Mouse (Mus musculus) C2C12 (cell line): ENCODE results near the gene Aes. TPM values are rescaled to one million over a fixed set of nuclear protein-coding genes. Genes with fewer than 3 reads are reported as not detected.

ENCODE experiments used
- H3K27me3 ChIP-seq: one replicate; pipeline ENCODE4 v1.6.1; 2011; ENCODE audit not compliant: control insufficient read depth, insufficient read depth, insufficient read length
- H3K36me3 ChIP-seq: one replicate; pipeline ENCODE4 v1.6.1; 2011; ENCODE audit not compliant: control insufficient read depth, insufficient read depth
- H3K4me3 ChIP-seq: one replicate; pipeline ENCODE4 v1.5.1; 2011; ENCODE audit warnings: mild to moderate bottlenecking, control low read depth; ENCODE audit not compliant: poor library complexity, insufficient read depth, severe bottlenecking
- H3K79me2 ChIP-seq: one replicate; pipeline ENCODE4 v1.6.1; 2011; ENCODE audit not compliant: control insufficient read depth, insufficient read depth
- H3K79me3 ChIP-seq: one replicate; pipeline ENCODE4 v1.6.1; 2011; ENCODE audit warnings: low read depth, control low read depth
- H3ac ChIP-seq: one replicate; pipeline ENCODE3; 2011; ENCODE audit warnings: low read depth; ENCODE audit not compliant: control insufficient read depth, insufficient read length
- CEBPB ChIP-seq: IDR thresholded peaks from one replicate; pipeline ENCODE4 v1.6.1; 2011; ENCODE audit warnings: low read depth, mild to moderate bottlenecking, control low read depth, moderate library complexity
- CTCF ChIP-seq: IDR thresholded peaks from one replicate; pipeline ENCODE4 v1.5.1; 2011; ENCODE audit not compliant: control insufficient read depth, insufficient read depth, insufficient read length
- FOSL1 ChIP-seq: IDR thresholded peaks from one replicate; pipeline ENCODE4 v1.8.0; 2011; ENCODE audit warnings: mild to moderate bottlenecking, low read length; ENCODE audit not compliant: poor library complexity, insufficient read depth, severe bottlenecking
- MAX ChIP-seq: IDR thresholded peaks from one replicate; pipeline ENCODE4 v1.6.1; 2011; ENCODE audit warnings: mild to moderate bottlenecking, control low read depth
- MYOD1 ChIP-seq: IDR thresholded peaks from one replicate; pipeline ENCODE4 v1.6.1; 2011; ENCODE audit warnings: low read depth; ENCODE audit not compliant: control insufficient read depth, insufficient read length
- MYOG ChIP-seq: IDR thresholded peaks from one replicate; pipeline ENCODE4 v1.6.1; 2011; ENCODE audit not compliant: control insufficient read depth, insufficient read length; ENCODE audit errors: extremely low read depth
- USF1 ChIP-seq: IDR thresholded peaks from one replicate; pipeline ENCODE4 v1.6.1; 2011; ENCODE audit warnings: low read depth, mild to moderate bottlenecking, control low read depth, moderate library complexity
- polyA plus RNA-seq: library from polyadenylated mRNA; unstranded; fragments of >200 nt; fragmentation: generic; extraction: Trizol; gene quantifications from one replicate; pipeline ENCODE4 v1.2.1, GENCODE M21; 2012; ENCODE audit warnings: missing spikeins

The Aes gene
- polyA plus RNA-seq, 1 experiment = 532 TPM

GRCm38 (mm10) chr10:81553807-81554755, 5.2 kb upstream of the Aes start:
- TF ChIP-seq FOSL1 = no peak
- no peak for TF ChIP-seq USF1
- TF ChIP-seq MYOG = no peak
- no peak for TF ChIP-seq CEBPB
- TF ChIP-seq CTCF = no peak
- TF ChIP-seq MAX = no peak
- no peak for TF ChIP-seq MYOD1
- no peak overlapping the region for H3K4me3 ChIP-seq
- H3K79me3 ChIP-seq = no peaks in the 10 kb centered on the region
- no peak overlapping the region for H3ac ChIP-seq
- H3K36me3 ChIP-seq = no peaks in the 10 kb centered on the region
- no peaks in the 10 kb centered on the region for H3K79me2 ChIP-seq
- H3K27me3 ChIP-seq = no peaks in the 10 kb centered on the region

GRCm38 (mm10) chr10:81556282-81556681, 3.0 kb upstream of the Aes start:
- no peaks in the 10 kb centered on the region for H3K27me3 ChIP-seq
- peaks cover 10% of the 10 kb centered on the region for H3K79me3 ChIP-seq
- no peak overlapping the region for H3K4me3 ChIP-seq
- peaks cover 2% of the 10 kb centered on the region for H3K36me3 ChIP-seq
- H3ac ChIP-seq = no peak overlapping the region
- TF ChIP-seq USF1 (no peak), MAX (no peak), MYOG (no peak), CTCF (no peak)
- peaks cover 21% of the 10 kb centered on the region for H3K79me2 ChIP-seq

- Histone ChIP-seq H3ac (no peak overlapping the region), H3K27me3 (no peaks in the 10 kb centered on the region), H3K79me2 (peaks cover 33% of the 10 kb centered on the region), H3K79me3 (peaks cover 22% of the 10 kb centered on the region), H3K36me3 (peaks cover 15% of the 10 kb centered on the region), H3K4me3 (no peak overlapping the region)
- no peak for TF ChIP-seq FOSL1
- TF ChIP-seq MYOD1 = peak; percentile 17
Measured at GRCm38 (mm10) chr10:81557491-81557890, 1.8 kb upstream of the Aes start.

- peaks cover 30% of the 10 kb centered on the region for H3K79me3 ChIP-seq
- peak overlapping the region; percentile 97 for H3ac ChIP-seq
- no peak for TF ChIP-seq MYOG
- no peak for TF ChIP-seq CTCF
- no peak for TF ChIP-seq MYOD1
- no peak for TF ChIP-seq CEBPB
- TF ChIP-seq USF1 = no peak
- TF ChIP-seq FOSL1 = no peak
- no peak for TF ChIP-seq MAX
- H3K79me2 ChIP-seq = peaks cover 52% of the 10 kb centered on the region
- H3K36me3 ChIP-seq = peaks cover 28% of the 10 kb centered on the region
- H3K27me3 ChIP-seq = no peaks in the 10 kb centered on the region
- H3K4me3 ChIP-seq = peak overlapping the region; percentile 95
Measured at GRCm38 (mm10) chr10:81559627-81560539, 595 bp downstream of the Aes start.

GRCm38 (mm10) chr10:81560719-81561459, 1.6 kb downstream of the Aes start:
- peaks cover 37% of the 10 kb centered on the region for H3K36me3 ChIP-seq

More at GRCm38 (mm10) chr10:81560719-81561459, 1.6 kb downstream of the Aes start:
- TF ChIP-seq MYOG = no peak
- no peak for TF ChIP-seq MYOD1
- no peak for TF ChIP-seq MAX
- no peak for TF ChIP-seq USF1
- Histone ChIP-seq H3K27me3 (no peaks in the 10 kb centered on the region), H3K79me3 (peaks cover 30% of the 10 kb centered on the region), H3K79me2 (peaks cover 52% of the 10 kb centered on the region), H3ac (peak overlapping the region; percentile 97), H3K4me3 (peak overlapping the region; percentile 95)
